Mouse (Mus musculus): ENCODE measurements at regions not wholly inside any gene's neighbourhood (a gene's known extent, or its start where the extent isn't known, plus 50 kb on each side); places are given as distances from the start of the nearest gene placed in this dataset.
"Not testable (repeated sequence)": the region's sequence is repeated elsewhere in the genome, so short reads cannot be mapped to it uniquely, and the experiment has no call there.

- no peak for DNase-seq (ENCODE audit: low spot score in 2 of 2)
- intact Hi-C loops (cut with DNase I) = loop anchor here (2.0 kb wide), 1 partner anchor 242 kb away; no protein-coding TSS in a partner anchor
These were observed 128.9 kb downstream of the 5530400C23Rik start for GRCm38 (mm10) chr6:133420929-133421328.

- intact Hi-C loops (cut with DNase I) = no loop called here
- no peak for DNase-seq (ENCODE audit: low spot score in 2 of 2)
These were observed 139.7 kb downstream of the 5530400C23Rik start for GRCm38 (mm10) chr6:133431672-133432071.

- DNase-seq (ENCODE audit: low spot score in 2 of 2); intact Hi-C loops (cut with DNase I): not testable (repeated sequence)
These were observed 150.8 kb downstream of the 5530400C23Rik start for GRCm38 (mm10) chr6:133442841-133443240.
